Mouse (Mus musculus): Measurements from ENCODE around the gene Arhgap22. TPM values are rescaled to one million over a fixed set of nuclear protein-coding genes. Genes with fewer than 3 reads are reported as not detected.

Gene Arhgap22
- polyA plus RNA-seq, 1 experiment from 2014 or later, result 4.9 TPM

- H3K4me1 ChIP-seq, result peaks cover 22% of the 10 kb centered on the region
- no peak for DNase-seq (ENCODE audit: low spot score)
- no peak overlapping the region for H3K4me3 ChIP-seq
- H3K9me3 ChIP-seq, result no peaks in the 10 kb centered on the region
- H3K27ac ChIP-seq (replicated peaks), result no peak overlapping the region
- no peaks in the 10 kb centered on the region for H3K36me3 ChIP-seq (replicated peaks)
- H3K27me3 ChIP-seq (replicated peaks; ENCODE audit: low read depth, poor library complexity, severe bottlenecking), result peaks cover 48% of the 10 kb centered on the region
- WGBS, result 68% methylated on average over 4 of the region's 4 CpGs
Measured at GRCm38 (mm10) chr14:33347738-33348137, 133.9 kb downstream of the Arhgap22 start.

- H3K27ac ChIP-seq (replicated peaks), result no peak overlapping the region
- no peak for DNase-seq (ENCODE audit: low spot score)
- peaks cover 21% of the 10 kb centered on the region for H3K4me1 ChIP-seq
- H3K27me3 ChIP-seq (replicated peaks; ENCODE audit: low read depth, poor library complexity, severe bottlenecking), result peaks cover 52% of the 10 kb centered on the region
- 82% methylated on average over 1 of the region's 1 CpGs for WGBS
- H3K36me3 ChIP-seq (replicated peaks), result no peaks in the 10 kb centered on the region
- no peaks in the 10 kb centered on the region for H3K9me3 ChIP-seq
- H3K4me3 ChIP-seq, result no peak overlapping the region
Measured at GRCm38 (mm10) chr14:33348146-33348545, 134.3 kb downstream of the Arhgap22 start.

GRCm38 (mm10) chr14:33351019-33351418 lies 137.2 kb downstream of the Arhgap22 start:
- Histone ChIP-seq H3K4me1 (peaks cover 20% of the 10 kb centered on the region), H3K9me3 (no peaks in the 10 kb centered on the region), H3K27ac (replicated peaks) (peak overlapping the region; percentile 73), H3K36me3 (replicated peaks) (no peaks in the 10 kb centered on the region), H3K4me3 (peak overlapping the region; percentile 63), H3K27me3 (replicated peaks; ENCODE audit: low read depth, poor library complexity, severe bottlenecking) (peaks cover 65% of the 10 kb centered on the region)
- DNase-seq (ENCODE audit: low spot score), result peak; percentile 63
- under 1% methylated on average over 42 of the region's 42 CpGs for WGBS

GRCm38 (mm10) chr14:33351984-33352722 lies 138.3 kb downstream of the Arhgap22 start:
- Histone ChIP-seq H3K4me1 (peaks cover 20% of the 10 kb centered on the region), H3K9me3 (no peaks in the 10 kb centered on the region), H3K27ac (replicated peaks) (no peak overlapping the region), H3K27me3 (replicated peaks; ENCODE audit: low read depth, poor library complexity, severe bottlenecking) (peaks cover 65% of the 10 kb centered on the region), H3K36me3 (replicated peaks) (no peaks in the 10 kb centered on the region), H3K4me3 (no peak overlapping the region)
- 75% methylated on average over 6 of the region's 6 CpGs for WGBS
- DNase-seq (ENCODE audit: low spot score), result no peak

- no peak for DNase-seq (ENCODE audit: low spot score)
- no peaks in the 10 kb centered on the region for H3K36me3 ChIP-seq (replicated peaks)
- no peaks in the 10 kb centered on the region for H3K9me3 ChIP-seq
- H3K27ac ChIP-seq (replicated peaks), result no peak overlapping the region
- WGBS, result 76% methylated on average over 6 of the region's 6 CpGs
- peaks cover 65% of the 10 kb centered on the region for H3K27me3 ChIP-seq (replicated peaks; ENCODE audit: low read depth, poor library complexity, severe bottlenecking)
- peaks cover 24% of the 10 kb centered on the region for H3K4me1 ChIP-seq
- H3K4me3 ChIP-seq, result no peak overlapping the region
Measured at GRCm38 (mm10) chr14:33352890-33353289, 139.1 kb downstream of the Arhgap22 start.

- WGBS, result 89% methylated on average over 5 of the region's 5 CpGs
- DNase-seq (ENCODE audit: low spot score), result no peak
- no peak overlapping the region for H3K4me3 ChIP-seq
- H3K36me3 ChIP-seq (replicated peaks), result no peaks in the 10 kb centered on the region
- H3K9me3 ChIP-seq, result no peaks in the 10 kb centered on the region
- no peak overlapping the region for H3K27ac ChIP-seq (replicated peaks)
- peaks cover 27% of the 10 kb centered on the region for H3K4me1 ChIP-seq
- H3K27me3 ChIP-seq (replicated peaks; ENCODE audit: low read depth, poor library complexity, severe bottlenecking), result peaks cover 42% of the 10 kb centered on the region
Measured at GRCm38 (mm10) chr14:33355276-33355675, 141.4 kb downstream of the Arhgap22 start.

- no peak for DNase-seq (ENCODE audit: low spot score)
- Histone ChIP-seq H3K9me3 (no peaks in the 10 kb centered on the region), H3K4me3 (no peak overlapping the region), H3K27me3 (replicated peaks; ENCODE audit: low read depth, poor library complexity, severe bottlenecking) (peaks cover 20% of the 10 kb centered on the region), H3K4me1 (peaks cover 40% of the 10 kb centered on the region), H3K27ac (replicated peaks) (no peak overlapping the region), H3K36me3 (replicated peaks) (no peaks in the 10 kb centered on the region)
- 80% methylated on average over 12 of the region's 12 CpGs for WGBS
Measured at GRCm38 (mm10) chr14:33357600-33358368, 144.0 kb downstream of the Arhgap22 start.

GRCm38 (mm10) chr14:33358891-33359290 lies 145.1 kb downstream of the Arhgap22 start:
- Histone ChIP-seq H3K27ac (replicated peaks) (no peak overlapping the region), H3K27me3 (replicated peaks; ENCODE audit: low read depth, poor library complexity, severe bottlenecking) (peaks cover 10% of the 10 kb centered on the region; the same call in 1 of the 2 replicates), H3K4me1 (peaks cover 46% of the 10 kb centered on the region), H3K9me3 (no peaks in the 10 kb centered on the region), H3K36me3 (replicated peaks) (no peaks in the 10 kb centered on the region), H3K4me3 (no peak overlapping the region)
- WGBS, result 90% methylated on average over 8 of the region's 8 CpGs
- no peak for DNase-seq (ENCODE audit: low spot score)

- Histone ChIP-seq H3K4me3 (no peak overlapping the region), H3K27me3 (replicated peaks; ENCODE audit: low read depth, poor library complexity, severe bottlenecking) (peaks cover 3% of the 10 kb centered on the region; the same call in 1 of the 2 replicates), H3K4me1 (peaks cover 41% of the 10 kb centered on the region), H3K27ac (replicated peaks) (no peak overlapping the region), H3K9me3 (no peaks in the 10 kb centered on the region), H3K36me3 (replicated peaks) (no peaks in the 10 kb centered on the region)
- 40% methylated on average over 4 of the region's 4 CpGs for WGBS
- peak; percentile 41 for DNase-seq (ENCODE audit: low spot score)
Measured at GRCm38 (mm10) chr14:33361546-33361945, 147.7 kb downstream of the Arhgap22 start.

GRCm38 (mm10) chr14:33362122-33362521 lies 148.3 kb downstream of the Arhgap22 start:
- no peak for DNase-seq (ENCODE audit: low spot score)
- Histone ChIP-seq H3K4me1 (peaks cover 44% of the 10 kb centered on the region), H3K27me3 (replicated peaks; ENCODE audit: low read depth, poor library complexity, severe bottlenecking) (peaks cover 3% of the 10 kb centered on the region; the same call in 1 of the 2 replicates), H3K4me3 (no peak overlapping the region), H3K36me3 (replicated peaks) (no peaks in the 10 kb centered on the region), H3K27ac (replicated peaks) (peak overlapping the region; percentile 36; the same call in 1 of the 2 replicates), H3K9me3 (no peaks in the 10 kb centered on the region)
- 68% methylated on average over 14 of the region's 14 CpGs for WGBS

GRCm38 (mm10) chr14:33362807-33363206 lies 149.0 kb downstream of the Arhgap22 start:
- Histone ChIP-seq H3K9me3 (no peaks in the 10 kb centered on the region), H3K27ac (replicated peaks) (no peak overlapping the region), H3K4me1 (peaks cover 43% of the 10 kb centered on the region), H3K27me3 (replicated peaks; ENCODE audit: low read depth, poor library complexity, severe bottlenecking) (peaks cover 3% of the 10 kb centered on the region; the same call in 1 of the 2 replicates), H3K4me3 (no peak overlapping the region), H3K36me3 (replicated peaks) (no peaks in the 10 kb centered on the region)
- 32% methylated on average over 10 of the region's 10 CpGs for WGBS
- no peak for DNase-seq (ENCODE audit: low spot score)

GRCm38 (mm10) chr14:33363611-33364010 lies 149.8 kb downstream of the Arhgap22 start:
- no peak overlapping the region for H3K27ac ChIP-seq (replicated peaks)
- H3K27me3 ChIP-seq (replicated peaks; ENCODE audit: low read depth, poor library complexity, severe bottlenecking), result peaks cover 3% of the 10 kb centered on the region; the same call in 1 of the 2 replicates
- H3K4me1 ChIP-seq, result peaks cover 35% of the 10 kb centered on the region
- no peak for DNase-seq (ENCODE audit: low spot score)
- WGBS, result 82% methylated on average over 5 of the region's 5 CpGs
- no peaks in the 10 kb centered on the region for H3K9me3 ChIP-seq
- H3K36me3 ChIP-seq (replicated peaks), result no peaks in the 10 kb centered on the region
- no peak overlapping the region for H3K4me3 ChIP-seq

All from embryonic facial prominence, embryonic 10.5 days (tissue).